Mouse (Mus musculus) myocyte (in vitro differentiated cells): ENCODE results near the gene Dram1.

ENCODE experiments used
- E2F4 ChIP-seq: IDR thresholded peaks from one replicate; pipeline ENCODE4 v1.6.1; 2011; ENCODE audit warnings: mild to moderate bottlenecking, control low read depth, moderate library complexity; ENCODE audit not compliant: insufficient read depth
- MAX ChIP-seq: IDR thresholded peaks from one replicate; pipeline ENCODE4 v1.6.1; 2011; ENCODE audit warnings: low read depth, mild to moderate bottlenecking, control low read depth
- MYOG ChIP-seq, 3 experiments: IDR thresholded peaks; one replicate each; pipeline ENCODE4 v1.6.1; 2011; ENCODE audit warnings: control low read depth in 2 of 3, low read depth in 2 of 3, mild to moderate bottlenecking in 2 of 3; ENCODE audit not compliant: insufficient read length in 2 of 3, control insufficient read depth in 1 of 3, insufficient read depth in 1 of 3
- POLR2A ChIP-seq: IDR thresholded peaks from one replicate; pipeline ENCODE4 v1.6.1; 2011; ENCODE audit warnings: low read depth, mild to moderate bottlenecking, control low read depth, moderate library complexity; ENCODE audit not compliant: insufficient read length
- TCF12 ChIP-seq: IDR thresholded peaks from one replicate; pipeline ENCODE4 v1.6.1; 2011; ENCODE audit warnings: mild to moderate bottlenecking, control low read depth; ENCODE audit not compliant: poor library complexity, insufficient read depth, severe bottlenecking
- TCF3 ChIP-seq: IDR thresholded peaks from one replicate; pipeline ENCODE4 v1.6.1; 2011; ENCODE audit warnings: low read depth, control low read depth; ENCODE audit not compliant: insufficient read length

DNA sequence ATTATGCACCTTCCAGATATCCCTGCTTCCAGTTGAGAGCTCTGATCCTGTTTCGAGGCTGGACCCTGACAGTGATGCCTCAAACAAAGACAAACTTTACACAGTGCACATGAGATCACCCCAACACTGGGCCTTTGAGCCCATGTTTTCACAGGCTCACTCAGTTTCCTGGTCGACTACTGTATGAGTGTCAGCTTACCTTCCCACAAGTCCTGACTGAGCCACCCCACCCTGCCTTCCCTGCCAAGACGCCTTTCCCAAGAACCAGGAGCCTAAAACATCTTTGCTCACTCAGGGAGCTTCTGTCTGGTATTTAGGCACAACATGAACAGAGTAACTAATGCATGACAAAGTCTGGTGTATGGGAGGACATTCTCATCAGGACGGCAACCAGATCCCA is 9.6 kb downstream of the Dram1 start:
- TF ChIP-seq TCF3: no peak
- TF ChIP-seq TCF12: no peak
- no peak for TF ChIP-seq POLR2A
- TF ChIP-seq MAX: no peak
- TF ChIP-seq MYOG (IDR thresholded peaks at IDR 0.05; ENCODE audit: control insufficient read depth in 1 of 3, insufficient read depth in 1 of 3, insufficient read length in 2 of 3, low read depth in 2 of 3): no peak
- no peak for TF ChIP-seq E2F4
